ENCODE assay signal across 8 mouse cellular contexts in genomic region chr2:166084964-166085363, GRCm38 (mm10).
DNase-seq lines count a peak whose midpoint lies in the region; ATAC-seq and TF ChIP-seq lines count a peak whose summit lies in the region.
"Not testable (repeated sequence)": the region's sequence is repeated elsewhere in the genome, so short reads cannot be mapped to it uniquely, and the experiment has no call there.

No protein-coding gene starts in this region.

- H3K4me2 ChIP-seq in forebrain, embryonic 14.5 days (ENCODE audit: low read length), result not testable (repeated sequence)

- not testable (repeated sequence) for H3K9me3 ChIP-seq in forebrain, embryonic 14.5 days (replicated peaks; ENCODE audit: control insufficient read depth, low read length)

- H3K27me3 ChIP-seq in cerebellum, adult 2 months (ENCODE audit: control insufficient read depth, insufficient read depth, low read length); forebrain, embryonic 14.5 days (replicated peaks; ENCODE audit: control insufficient read depth, insufficient read depth, low read length): not testable (repeated sequence)

- ATAC-seq in forebrain, embryonic 14.5 days, result peak; percentile 32; the same call in 1 of the 2 replicates

- not testable (repeated sequence) for H3K36me3 ChIP-seq in forebrain, embryonic 14.5 days (ENCODE audit: control insufficient read depth, insufficient read depth, low read length)

- not testable (repeated sequence) for TF ChIP-seq POLR2A in cerebellum, adult 2 months (IDR thresholded peaks at IDR 0.05; ENCODE audit: borderline replicate concordance, insufficient read depth, low read length)

- not testable (repeated sequence) for H3K4me3 ChIP-seq in cerebellum, adult 2 months (replicated peaks; ENCODE audit: insufficient read depth, low read depth, low read length); forebrain, embryonic 14.5 days (ENCODE audit: low read depth, low read length)

- DNase-seq in Muller cell, postnatal 12 days (ENCODE audit: inconsistent ontology term), result peak; percentile 47
- DNase-seq in cerebellum, adult 2 months, result peak; percentile 16 to 49
- peak; percentile 71 for DNase-seq in forebrain, embryonic 14.5 days (ENCODE audit: low spot score)
- DNase-seq in heart, postnatal 36 days, result peak; percentile 68 to 73
- peak; percentile 68 to 75 for DNase-seq in layer of hippocampus, postnatal 14 days (ENCODE audit: low spot score in 2 of 2)
- peak; percentile 74 for DNase-seq in lung, postnatal 10 days
- DNase-seq in retina, postnatal 1 day, result peak; percentile 74
- peak; percentile 70 for DNase-seq in urinary bladder, postnatal 14 days (ENCODE audit: low spot score)

- not testable (repeated sequence) for H3K27ac ChIP-seq in cerebellum, adult 2 months (ENCODE audit: insufficient read depth, low read length); forebrain, embryonic 14.5 days (ENCODE audit: low read depth, low read length)

- not testable (repeated sequence) for H3K4me1 ChIP-seq in cerebellum, adult 2 months (ENCODE audit: control insufficient read depth, insufficient read depth, low read length); forebrain, embryonic 14.5 days (ENCODE audit: control insufficient read depth, insufficient read depth, low read length)

- WGBS in cerebellum, adult 2 months, result 29% methylated on average over 6 of the region's 6 CpGs
- WGBS in forebrain, embryonic 14.5 days, result 44% methylated on average over 6 of the region's 6 CpGs

- H3K9ac ChIP-seq in forebrain, embryonic 14.5 days (ENCODE audit: low read length), result not testable (repeated sequence)

- intact Hi-C loops in heart, postnatal 36 days (cut with DNase I), result loop anchor here (1.0 kb wide), 1 partner anchor 479 kb away; no protein-coding TSS in a partner anchor

- TF ChIP-seq CTCF in cerebellum, adult 2 months (IDR thresholded peaks at IDR 0.05; ENCODE audit: borderline replicate concordance, insufficient read depth, low read depth, low read length), result peak; percentile 70
